Mouse (Mus musculus) small intestine, adult 2 months (tissue): ENCODE data around the gene Cubn. TPM values are rescaled to one million over a fixed set of nuclear protein-coding genes. Genes with fewer than 3 reads are reported as not detected.

Source experiments
- H3K27ac ChIP-seq: fragments of 200-500 bp; 2 replicates; pipeline ENCODE4 v1.5.1; 2012; ENCODE audit warnings: low read depth, low read length, control low read depth, inconsistent platforms; ENCODE audit not compliant: insufficient read depth
- H3K27me3 ChIP-seq: fragments of 200-500 bp; 2 replicates; pipeline ENCODE4 v1.6.1; 2012; ENCODE audit warnings: mild to moderate bottlenecking, moderate library complexity, low read length, inconsistent platforms; ENCODE audit not compliant: control insufficient read depth, insufficient read depth
- H3K36me3 ChIP-seq: fragments of 200-500 bp; 2 replicates; pipeline ENCODE4 v1.6.1; 2012; ENCODE audit warnings: mild to moderate bottlenecking, low read length, control low read depth, inconsistent platforms; ENCODE audit not compliant: control insufficient read depth, insufficient read depth
- H3K4me1 ChIP-seq: fragments of 200-500 bp; 2 replicates; pipeline ENCODE4 v1.6.1; 2012; ENCODE audit warnings: low read length, inconsistent platforms, mixed read lengths; ENCODE audit not compliant: control insufficient read depth, insufficient read depth, insufficient read length
- H3K4me3 ChIP-seq: fragments of 200-500 bp; 2 replicates; pipeline ENCODE4 v1.5.1; 2012; ENCODE audit warnings: low read depth, mild to moderate bottlenecking, control low read depth, inconsistent platforms, low read length, moderate library complexity
- CTCF ChIP-seq: fragments of 200-500 bp; IDR thresholded peaks from 2 replicates; pipeline ENCODE4 v1.5.1; 2012; ENCODE audit warnings: low read depth, mild to moderate bottlenecking, control low read depth, inconsistent platforms, low read length, moderate library complexity, mixed read lengths; ENCODE audit not compliant: insufficient replicate concordance, insufficient read length; ENCODE audit errors: extremely low read depth
- POLR2A ChIP-seq: fragments of 200-500 bp; IDR thresholded peaks from 2 replicates; pipeline ENCODE4 v1.6.1; 2012; ENCODE audit warnings: low read depth, mild to moderate bottlenecking, control low read depth, inconsistent platforms, low read length, moderate library complexity
- WGBS: fragments of 180-500 bp; shearing (Covaris S2); methylation state at CpG from one replicate; pipeline ENCODE4 v1.1.7; 2018; 5-methylcytosine and 5-hydroxymethylcytosine counted together
- polyA plus RNA-seq: library from polyadenylated mRNA; depleted of rRNA; stranded (reverse); fragments of >200 nt; gene quantifications from 2 replicates; pipeline ENCODE4 v1.2.3, GENCODE M21; 2012; rRNA removed

Cubn gene
- polyA plus RNA-seq, 1 experiment = 29.7 TPM

GRCm38 (mm10) chr2:13234796-13235195, 256.8 kb downstream of the Cubn start:
- 90% methylated on average over 10 of the region's 10 CpGs for WGBS
- no peak overlapping the region for H3K4me3 ChIP-seq
- no peaks in the 10 kb centered on the region for H3K27me3 ChIP-seq
- H3K4me1 ChIP-seq = no peaks in the 10 kb centered on the region
- no peak for TF ChIP-seq POLR2A
- TF ChIP-seq CTCF = no peak
- no peaks in the 10 kb centered on the region for H3K36me3 ChIP-seq
- no peak overlapping the region for H3K27ac ChIP-seq

- H3K36me3 ChIP-seq = no peaks in the 10 kb centered on the region
- WGBS = 73% methylated on average over 7 of the region's 7 CpGs
- H3K27ac ChIP-seq = no peak overlapping the region
- no peaks in the 10 kb centered on the region for H3K4me1 ChIP-seq
- H3K27me3 ChIP-seq = no peaks in the 10 kb centered on the region
- TF ChIP-seq POLR2A (no peak), CTCF (no peak)
- no peak overlapping the region for H3K4me3 ChIP-seq
These were observed 257.7 kb downstream of the Cubn start for GRCm38 (mm10) chr2:13233902-13234301.

- H3K27ac ChIP-seq = no peak overlapping the region
- WGBS = 80% methylated on average over 12 of the region's 12 CpGs
- no peaks in the 10 kb centered on the region for H3K4me1 ChIP-seq
- TF ChIP-seq CTCF (no peak), POLR2A (no peak)
- H3K36me3 ChIP-seq = no peaks in the 10 kb centered on the region
- no peaks in the 10 kb centered on the region for H3K27me3 ChIP-seq
- no peak overlapping the region for H3K4me3 ChIP-seq
These were observed 258.3 kb downstream of the Cubn start for GRCm38 (mm10) chr2:13233254-13233835.

DNA sequence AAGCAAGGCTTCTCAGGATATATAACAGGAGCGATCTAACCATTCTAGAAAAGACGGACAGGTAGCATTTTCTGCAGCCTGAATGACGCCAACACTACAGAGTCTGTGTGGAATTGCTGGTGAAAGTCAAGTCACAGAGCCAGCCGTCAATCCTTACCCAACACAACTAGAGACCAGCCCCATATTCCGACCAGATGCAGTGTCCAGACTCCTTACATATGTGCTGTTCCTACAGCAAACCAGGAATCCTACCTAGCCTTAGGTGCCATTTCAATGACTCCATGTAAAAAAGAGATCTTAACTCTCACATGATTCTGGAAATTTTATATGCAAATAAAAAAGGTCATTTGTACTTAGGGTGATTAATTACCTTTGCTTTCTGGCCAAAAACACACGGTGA, 259.3 kb downstream of the Cubn start:
- Histone ChIP-seq H3K27me3 (no peaks in the 10 kb centered on the region), H3K36me3 (no peaks in the 10 kb centered on the region), H3K27ac (no peak overlapping the region), H3K4me3 (no peak overlapping the region), H3K4me1 (no peaks in the 10 kb centered on the region)
- WGBS = 85% methylated on average over 6 of the region's 6 CpGs
- TF ChIP-seq POLR2A (no peak), CTCF (no peak)

GRCm38 (mm10) chr2:13229686-13230085, 261.9 kb downstream of the Cubn start:
- H3K27me3 ChIP-seq = no peaks in the 10 kb centered on the region
- H3K4me3 ChIP-seq = no peak overlapping the region
- H3K27ac ChIP-seq = no peak overlapping the region
- no peak for TF ChIP-seq CTCF
- no peak for TF ChIP-seq POLR2A
- no peaks in the 10 kb centered on the region for H3K36me3 ChIP-seq
- H3K4me1 ChIP-seq = no peaks in the 10 kb centered on the region
- 92% methylated on average over 3 of the region's 3 CpGs for WGBS

Other genes with a start within 250 kb of the Cubn start
- 21.0 and 21.3 TPM in 2 replicates for gene Rsu1, start 220.4 kb downstream of the Cubn start, polyA plus RNA-seq
- 0.15 and 0.39 TPM in 2 replicates for gene Trdmt1, start 52.9 kb upstream of the Cubn start, polyA plus RNA-seq
- 262 and 287 TPM in 2 replicates for gene Vim, start 82.1 kb upstream of the Cubn start, polyA plus RNA-seq